Mouse (Mus musculus): ENCODE data around the gene Ano1.

- TF ChIP-seq CTCF (IDR thresholded peaks at IDR 0.05; ENCODE audit: extremely low read depth, insufficient read depth, low read length): no peak
- TF ChIP-seq POLR2A (IDR thresholded peaks at IDR 0.05; ENCODE audit: extremely low read depth, insufficient read depth, low read length): no peak
Measured at GRCm38 (mm10) chr7:144634450-144634849, 117.3 kb downstream of the Ano1 start.
